Mouse (Mus musculus) cerebellum, postnatal 25 days (tissue): ENCODE results near the gene Lcor.

Source experiments
- DNase-seq, 2 experiments: peaks; one replicate each; pipeline ENCODE4 v3.0.0; 2021; ENCODE audit warnings: mixed read lengths in 2 of 2

Gene Lcor

GRCm38 (mm10) chr19:41573700-41574099 is 91.3 kb downstream of the Lcor start:
- no peak for DNase-seq

- no peak for DNase-seq
Observed at GRCm38 (mm10) chr19:41577576-41577975, 95.1 kb downstream of the Lcor start.

GRCm38 (mm10) chr19:41579311-41579920 is 97.0 kb downstream of the Lcor start:
- peak in 1 of 2 experiments; percentile 36 for DNase-seq

GRCm38 (mm10) chr19:41581706-41582420 is 99.4 kb downstream of the Lcor start, which contains the start of gene Gm340:
Gene Gm340, plus strand, starts transcription at chr19:41582370.
- DNase-seq, result no peak

GRCm38 (mm10) chr19:41582918-41583514 is 100.6 kb downstream of the Lcor start:
- no peak for DNase-seq

GRCm38 (mm10) chr19:41586752-41587151 is 104.3 kb downstream of the Lcor start:
- no peak for DNase-seq

GRCm38 (mm10) chr19:41587431-41588222 is 105.2 kb downstream of the Lcor start:
- DNase-seq, result no peak

GRCm38 (mm10) chr19:41589026-41589425 is 106.6 kb downstream of the Lcor start:
- peak; percentile 21 to 25 for DNase-seq

- DNase-seq, result no peak
Observed at GRCm38 (mm10) chr19:41589681-41590080, 107.2 kb downstream of the Lcor start.

GRCm38 (mm10) chr19:41591808-41592207 is 109.4 kb downstream of the Lcor start:
- DNase-seq, result no peak

GRCm38 (mm10) chr19:41597170-41597894 is 114.9 kb downstream of the Lcor start:
- DNase-seq, result no peak

GRCm38 (mm10) chr19:41600647-41601046 is 118.2 kb downstream of the Lcor start:
- peak; percentile 17 to 33 for DNase-seq

GRCm38 (mm10) chr19:41606208-41606987 is 124.0 kb downstream of the Lcor start:
- no peak for DNase-seq

GRCm38 (mm10) chr19:41611683-41612082 is 129.2 kb downstream of the Lcor start:
- DNase-seq, result peak in 1 of 2 experiments; percentile 41
